Mouse (Mus musculus) embryo, embryonic 11.5 days (tissue): ENCODE results near the gene Helq.

ENCODE experiments used
- DNase-seq: peaks from one replicate; pipeline ENCODE4 v3.0.0-alpha.2; 2012; ENCODE audit warnings: low read depth, low spot score

The Helq gene

DNA sequence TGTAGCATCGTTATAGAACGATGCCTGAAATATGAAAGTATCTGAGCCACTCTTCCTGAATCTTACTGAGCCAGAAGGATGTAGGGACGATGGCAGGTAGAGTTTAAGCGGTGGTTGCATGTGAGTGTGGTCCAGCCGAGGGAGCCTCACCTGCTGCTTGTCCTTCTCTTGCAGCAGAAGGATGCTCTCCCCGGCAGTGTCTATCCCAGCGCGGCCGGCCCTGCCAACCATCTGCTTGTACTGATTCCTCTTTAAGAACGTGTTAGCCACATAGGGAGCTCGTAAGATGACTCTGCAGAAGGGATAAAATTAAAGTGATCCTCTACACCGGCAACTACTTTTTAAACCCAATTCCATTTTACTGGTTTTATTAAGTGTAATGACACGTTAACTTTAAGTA, 19.4 kb downstream of the Helq start:
- no peak for DNase-seq

- DNase-seq, result no peak
These were observed 21.5 kb downstream of the Helq start for GRCm38 (mm10) chr5:100776900-100777299.

DNA sequence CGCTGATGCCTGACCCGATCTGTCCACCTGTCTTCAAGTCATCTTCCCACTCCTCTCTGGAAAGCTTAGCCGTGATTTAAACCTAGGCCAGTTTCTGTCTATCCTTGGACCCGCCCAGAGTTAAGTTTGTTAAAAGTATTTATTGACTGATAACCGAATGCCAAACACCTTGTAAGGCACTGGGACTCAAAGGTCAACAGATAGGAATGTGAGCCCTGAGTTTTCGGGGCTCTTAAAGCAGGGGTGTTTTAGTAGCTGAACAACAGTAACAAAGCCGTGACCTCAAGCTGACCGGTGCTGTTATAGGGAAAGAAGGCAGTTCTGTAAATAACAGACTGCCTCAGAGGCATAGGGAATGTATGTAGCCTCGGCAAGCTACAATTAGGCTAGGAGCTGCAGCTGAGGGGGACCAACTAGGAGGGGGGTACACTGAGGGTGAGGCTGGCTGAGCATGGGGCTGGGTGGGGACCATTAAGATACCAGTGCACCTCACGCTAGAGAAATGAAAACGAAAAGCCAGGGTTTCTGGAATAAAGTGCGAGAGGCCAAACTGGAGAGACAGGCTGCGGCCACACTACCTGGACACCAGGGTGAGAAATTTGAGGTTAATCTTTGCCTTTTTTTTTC, 22.5 kb downstream of the Helq start:
- no peak for DNase-seq

- no peak for DNase-seq
These were observed 26.8 kb downstream of the Helq start for GRCm38 (mm10) chr5:100771575-100771974.

GRCm38 (mm10) chr5:100766026-100766425, 32.4 kb downstream of the Helq start:
- no peak for DNase-seq

DNA sequence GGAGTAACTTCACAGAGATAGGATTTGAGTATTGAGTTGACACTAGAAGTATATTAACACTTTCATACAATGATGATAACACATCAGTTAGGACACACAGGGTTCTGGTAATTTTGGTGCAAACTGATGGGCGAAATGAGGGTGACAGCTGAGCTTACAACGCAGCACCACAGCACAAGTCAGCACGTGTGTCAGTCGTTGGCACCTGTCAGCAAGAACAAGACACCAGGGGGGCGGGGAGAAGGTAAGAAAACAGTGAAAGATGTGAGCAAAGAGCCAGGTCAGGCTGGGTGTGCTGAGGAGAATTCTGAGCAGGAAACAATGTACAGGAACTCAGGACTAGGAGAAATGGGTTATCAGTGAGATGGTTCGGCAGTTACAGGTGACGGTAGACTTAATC, 36.7 kb downstream of the Helq start:
- DNase-seq, result no peak

- DNase-seq, result no peak
These were observed 38.2 kb downstream of the Helq start for GRCm38 (mm10) chr5:100760049-100760663.

- no peak for DNase-seq
These were observed 40.3 kb downstream of the Helq start for GRCm38 (mm10) chr5:100758121-100758520.

DNA sequence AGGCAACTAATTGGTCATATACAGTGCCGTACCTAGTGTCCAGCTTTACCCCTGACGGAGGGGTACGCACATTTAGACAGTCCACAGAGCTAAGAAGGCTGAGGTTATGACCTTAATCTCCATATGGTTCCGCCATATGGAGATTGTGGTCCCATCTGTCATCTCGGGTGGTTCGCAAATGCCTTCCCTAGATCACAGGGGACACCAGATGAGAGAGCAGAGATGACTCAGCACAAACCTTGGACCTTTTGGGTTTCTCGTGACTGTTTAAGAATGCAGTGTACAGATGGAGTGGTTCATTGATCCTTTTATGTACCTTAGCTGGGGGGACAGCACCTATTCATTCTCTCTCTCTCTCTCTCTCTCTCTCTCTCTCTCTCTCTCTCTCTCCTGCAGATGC, 45.0 kb downstream of the Helq start:
- no peak for DNase-seq

- DNase-seq, result no peak
These were observed 46.7 kb downstream of the Helq start for GRCm38 (mm10) chr5:100751655-100752054.

GRCm38 (mm10) chr5:100750617-100751255, 47.7 kb downstream of the Helq start:
- DNase-seq, result no peak

- DNase-seq, result no peak
These were observed 59.6 kb downstream of the Helq start for GRCm38 (mm10) chr5:100738802-100739201.

DNA sequence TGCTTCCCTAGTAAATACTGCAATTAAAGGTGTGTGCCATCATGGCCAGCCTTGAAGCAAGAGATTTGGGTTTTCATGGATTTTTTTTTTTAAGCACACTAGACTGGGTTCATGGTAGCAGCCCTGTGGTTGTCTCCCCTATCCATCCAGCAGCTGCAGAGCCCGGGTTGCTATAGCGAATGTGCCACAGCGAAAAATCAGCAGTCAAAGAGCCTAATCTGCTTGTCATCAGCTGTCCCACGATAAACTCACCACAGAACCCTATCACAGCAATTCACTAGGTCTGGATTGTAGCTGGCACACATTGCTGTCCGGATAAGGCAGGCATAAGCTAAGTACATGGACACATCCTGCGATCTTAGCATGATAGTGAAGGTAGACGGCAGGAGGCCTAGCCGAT, 61.5 kb downstream of the Helq start:
- no peak for DNase-seq

- DNase-seq, result no peak
These were observed 63.9 kb downstream of the Helq start for GRCm38 (mm10) chr5:100734535-100734934.

GRCm38 (mm10) chr5:100728757-100729156, 69.6 kb downstream of the Helq start:
- no peak for DNase-seq

DNA sequence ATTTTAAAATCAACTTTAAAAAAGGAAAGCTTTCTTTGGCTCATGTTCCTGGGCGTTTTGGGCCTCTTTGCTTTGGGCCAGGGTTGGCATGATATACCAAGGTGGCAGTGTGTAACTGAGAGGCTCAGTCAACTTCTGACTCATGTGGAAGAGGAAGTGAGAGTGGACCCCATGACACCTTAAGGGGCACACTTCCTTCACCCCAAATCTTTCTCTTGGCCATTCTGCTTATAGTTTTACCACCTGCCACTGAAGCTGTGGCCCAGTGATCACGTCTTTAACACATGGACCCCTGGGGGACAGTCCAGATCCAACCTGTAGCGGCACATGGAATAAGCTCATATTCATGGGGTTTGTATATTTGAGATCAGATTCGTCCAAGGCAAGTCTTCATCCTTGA, 72.4 kb downstream of the Helq start:
- DNase-seq, result no peak

DNA sequence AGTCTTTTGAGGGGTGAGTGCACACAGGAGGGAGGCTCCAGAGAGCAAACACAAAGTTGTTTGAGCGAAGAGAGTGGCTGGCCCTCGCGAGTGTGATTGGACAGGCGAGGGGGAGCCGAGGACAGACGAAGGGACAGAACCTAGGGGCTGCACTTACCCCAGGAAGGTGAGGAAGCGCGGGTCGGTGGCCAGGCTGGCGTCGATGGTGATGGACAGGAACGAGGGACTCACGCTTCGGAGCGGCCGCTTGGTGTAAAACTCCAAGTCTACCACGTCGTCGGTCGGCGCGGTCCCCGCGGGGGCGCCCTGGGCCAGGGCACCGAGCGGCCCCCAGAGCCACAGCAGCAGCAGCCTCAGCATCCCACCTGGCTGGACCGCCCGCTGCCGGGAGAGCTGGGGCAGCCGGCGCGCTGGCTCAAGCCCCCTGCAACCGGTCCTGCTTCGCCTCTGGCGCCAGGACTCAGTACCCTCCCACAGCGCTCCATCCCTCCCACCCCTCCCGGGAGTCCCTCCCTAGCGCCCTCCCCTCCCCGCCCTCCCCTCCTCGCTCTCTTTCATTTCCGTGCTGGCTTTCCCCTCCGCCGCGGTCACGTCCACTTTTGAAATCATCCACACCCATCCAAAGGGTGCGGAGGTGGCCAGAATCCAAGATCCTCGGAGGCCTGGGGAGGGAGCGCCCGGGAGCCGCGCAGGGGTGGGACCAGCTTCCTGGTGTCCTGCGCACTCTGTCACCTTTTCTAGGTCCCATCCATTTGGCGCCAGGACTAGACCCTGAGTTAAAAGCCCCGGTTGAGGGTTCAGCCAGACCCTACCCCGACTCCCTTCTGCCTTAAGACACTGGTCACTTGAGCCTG, 78.9 kb downstream of the Helq start, which contains the start of gene Hpse:
Hpse (minus strand) TSS at position 482 of the 854 bp plus-strand sequence.
- peak; percentile 22 for DNase-seq

DNA sequence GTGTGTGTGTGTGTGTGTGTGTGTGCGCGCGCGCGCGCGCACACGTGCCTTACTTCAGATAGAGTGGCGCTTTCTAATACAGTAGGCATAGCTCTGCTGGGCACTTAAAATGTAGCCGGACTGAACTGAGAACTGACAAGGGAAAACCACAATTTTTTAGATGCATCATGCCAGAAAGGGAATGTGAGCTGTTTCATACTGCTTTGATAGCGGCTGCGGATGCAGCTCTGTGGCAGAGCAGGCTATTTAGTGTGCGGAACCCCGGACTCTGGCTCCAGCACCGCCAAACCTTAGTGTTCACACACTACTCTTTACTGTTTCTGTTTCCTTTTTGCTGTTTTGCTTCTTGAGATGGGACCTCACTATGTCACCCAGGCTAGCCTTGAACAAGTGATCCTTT, 81.6 kb downstream of the Helq start:
- DNase-seq, result no peak
